Mouse (Mus musculus): Measurements from ENCODE around the gene Hist1h2bb. TPM values are rescaled to one million over a fixed set of nuclear protein-coding genes. Genes with fewer than 3 reads are reported as not detected.

Hist1h2bb gene
- total RNA-seq, 2 experiments from 2014 or later: 16.2 to 17.9 TPM

GRCm38 (mm10) chr13:23747892-23748288, 1.4 kb downstream of the Hist1h2bb start:
- DNase-seq (ENCODE audit: low spot score in 2 of 2): no peak

- DNase-seq (ENCODE audit: low spot score in 2 of 2): no peak
These were observed 3.1 kb downstream of the Hist1h2bb start for GRCm38 (mm10) chr13:23749563-23750121.

- DNase-seq (ENCODE audit: low spot score in 2 of 2): peak in 1 of 2 experiments; percentile 43
These were observed 4.4 kb downstream of the Hist1h2bb start, which contains the start of gene Hist1h2ab for GRCm38 (mm10) chr13:23750839-23751477. Hist1h2ab (plus strand) TSS chr13:23751126.

- no peak for DNase-seq (ENCODE audit: low spot score in 2 of 2)
These were observed 5.0 kb downstream of the Hist1h2bb start for GRCm38 (mm10) chr13:23751478-23751956.

GRCm38 (mm10) chr13:23752067-23752741, 5.7 kb downstream of the Hist1h2bb start, which contains the start of gene Hist1h3b:
Hist1h3b (plus strand) TSS chr13:23752267.
- peak; percentile 72 to 77 for DNase-seq (ENCODE audit: low spot score in 2 of 2)

GRCm38 (mm10) chr13:23752742-23753172, 6.2 kb downstream of the Hist1h2bb start:
- DNase-seq (ENCODE audit: low spot score in 2 of 2): no peak

GRCm38 (mm10) chr13:23753314-23754078, 7.0 kb downstream of the Hist1h2bb start:
- no peak for DNase-seq (ENCODE audit: low spot score in 2 of 2)

GRCm38 (mm10) chr13:23755000-23755399, 8.5 kb downstream of the Hist1h2bb start:
- no peak for DNase-seq (ENCODE audit: low spot score in 2 of 2)

GRCm38 (mm10) chr13:23756790-23757189, 10.3 kb downstream of the Hist1h2bb start, which contains the start of gene Hist1h4b:
Hist1h4b (plus strand) TSS chr13:23757013.
- peak; percentile 72 for DNase-seq (ENCODE audit: low spot score in 2 of 2)

- no peak for DNase-seq (ENCODE audit: low spot score in 2 of 2)
These were observed 10.8 kb downstream of the Hist1h2bb start for GRCm38 (mm10) chr13:23757211-23757773.

- no peak for DNase-seq (ENCODE audit: low spot score in 2 of 2)
These were observed 11.4 kb downstream of the Hist1h2bb start for GRCm38 (mm10) chr13:23757921-23758320.

- DNase-seq (ENCODE audit: low spot score in 2 of 2): no peak
These were observed 12.8 kb downstream of the Hist1h2bb start for GRCm38 (mm10) chr13:23759251-23759771.

- no peak for DNase-seq (ENCODE audit: low spot score in 2 of 2)
These were observed 13.3 kb downstream of the Hist1h2bb start for GRCm38 (mm10) chr13:23759916-23760239.

- no peak for DNase-seq (ENCODE audit: low spot score in 2 of 2)
These were observed 13.9 kb downstream of the Hist1h2bb start for GRCm38 (mm10) chr13:23760240-23760971.

- peak; percentile 93 to 94 for DNase-seq (ENCODE audit: low spot score in 2 of 2)
These were observed 14.7 kb downstream of the Hist1h2bb start, which contains the start of gene Hist1h4a for GRCm38 (mm10) chr13:23760972-23761864. Hist1h4a (minus strand) TSS chr13:23761230.

- peak; percentile 50 to 69 for DNase-seq (ENCODE audit: low spot score in 2 of 2)
These were observed 15.6 kb downstream of the Hist1h2bb start, which contains the start of gene Hist1h3a for GRCm38 (mm10) chr13:23761871-23762821. Hist1h3a (minus strand) TSS chr13:23762386.

GRCm38 (mm10) chr13:23763242-23763585, 16.7 kb downstream of the Hist1h2bb start:
- no peak for DNase-seq (ENCODE audit: low spot score in 2 of 2)
